Mouse (Mus musculus): ENCODE measurements at regions not wholly inside any gene's neighbourhood (a gene's known extent, or its start where the extent isn't known, plus 50 kb on each side); places are given as distances from the start of the nearest gene placed in this dataset.

DNA sequence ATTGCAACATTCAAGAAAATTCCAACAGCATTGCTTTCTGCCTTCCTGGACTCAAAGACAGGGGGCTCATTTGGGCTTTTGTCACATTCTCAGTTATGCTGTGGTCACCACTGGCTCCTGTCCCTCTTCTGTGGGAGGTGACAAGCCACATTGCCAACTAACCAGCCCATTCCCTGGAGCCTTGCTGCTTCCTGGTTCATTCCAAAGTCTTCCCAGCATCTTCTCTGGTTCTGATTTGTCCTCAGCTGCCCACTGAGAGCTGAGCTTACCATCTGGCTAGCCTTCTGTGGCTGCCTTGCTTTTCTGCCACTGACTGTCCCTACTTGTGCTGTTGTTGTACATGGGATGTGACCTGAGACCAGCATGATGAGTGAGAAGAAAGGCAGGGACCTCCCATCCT lies 111.0 kb downstream of the Cxcl12 start:
- DNase-seq (ENCODE audit: extremely low read depth): no peak
- Histone ChIP-seq H3K4me2 (ENCODE audit: insufficient read depth, low read depth, poor library complexity, severe bottlenecking) (no peak overlapping the region), H3K36me3 (replicated peaks in 1 of 2; ENCODE audit: control insufficient read depth in 1 of 2, insufficient read depth in 1 of 2, low read length in 1 of 2) (no peaks in the 10 kb centered on the region), H3K9ac (ENCODE audit: insufficient read depth, low read depth) (no peak overlapping the region), H3K9me3 (replicated peaks; ENCODE audit: low read length) (no peaks in the 10 kb centered on the region), H3K27ac (ENCODE audit: insufficient read depth, low read depth) (no peak overlapping the region), H3K27me3 (replicated peaks) (no peaks in the 10 kb centered on the region), H3K4me3 (replicated peaks in 1 of 3; ENCODE audit: low read depth in 2 of 3, low read length in 2 of 3, poor library complexity in 1 of 3) (no peak overlapping the region), H3K79me2 (replicated peaks; ENCODE audit: control insufficient read depth, extremely low read depth, insufficient read depth, poor library complexity, severe bottlenecking) (no peaks in the 10 kb centered on the region), H3K4me1 (ENCODE audit: control insufficient read depth in 1 of 2, insufficient read depth in 2 of 2) (peaks cover 0 to 28% of the 10 kb centered on the region in 2 experiments; a peak in 3 of 4 replicates)
- in situ Hi-C loops (cut with MboI; ENCODE audit: low pct_ligation_motif_present, low pct_unique_long_range_greater_than_20kb, low sequenced_read_pairs): no loop called here
- no peak for TF ChIP-seq ELF1 (IDR thresholded peaks at IDR 0.05; ENCODE audit: low read depth, low read length)
- no peak for TF ChIP-seq POLR2AphosphoS2 (IDR thresholded peaks at IDR 0.05; ENCODE audit: low read depth, low read length)
- no peak for TF ChIP-seq ZC3H11A (IDR thresholded peaks at IDR 0.05; ENCODE audit: low read depth, low read length)
- no peak for TF ChIP-seq PAX5 (IDR thresholded peaks at IDR 0.05; ENCODE audit: low read length)
- no peak for TF ChIP-seq JUN (IDR thresholded peaks at IDR 0.05; ENCODE audit: insufficient read depth, low read depth, low read length)
- TF ChIP-seq HCFC1 (IDR thresholded peaks at IDR 0.05; ENCODE audit: low read depth, low read length): no peak
- no peak for TF ChIP-seq ZNF384 (IDR thresholded peaks at IDR 0.05; ENCODE audit: low read depth, low read length)
- no peak for TF ChIP-seq CHD1 (IDR thresholded peaks at IDR 0.05; ENCODE audit: low read depth, low read length)
- no peak for TF ChIP-seq IRF4 (IDR thresholded peaks at IDR 0.05; ENCODE audit: low read depth, low read length)
- no peak for TF ChIP-seq ZMIZ1 (IDR thresholded peaks at IDR 0.05; ENCODE audit: low read depth, low read length)
- dilution Hi-C loops (cut with MboI; ENCODE audit: extremely low pct_ligation_motif_present, extremely low pct_unique_long_range_greater_than_20kb, low sequenced_read_pairs): no loop called here

DNA sequence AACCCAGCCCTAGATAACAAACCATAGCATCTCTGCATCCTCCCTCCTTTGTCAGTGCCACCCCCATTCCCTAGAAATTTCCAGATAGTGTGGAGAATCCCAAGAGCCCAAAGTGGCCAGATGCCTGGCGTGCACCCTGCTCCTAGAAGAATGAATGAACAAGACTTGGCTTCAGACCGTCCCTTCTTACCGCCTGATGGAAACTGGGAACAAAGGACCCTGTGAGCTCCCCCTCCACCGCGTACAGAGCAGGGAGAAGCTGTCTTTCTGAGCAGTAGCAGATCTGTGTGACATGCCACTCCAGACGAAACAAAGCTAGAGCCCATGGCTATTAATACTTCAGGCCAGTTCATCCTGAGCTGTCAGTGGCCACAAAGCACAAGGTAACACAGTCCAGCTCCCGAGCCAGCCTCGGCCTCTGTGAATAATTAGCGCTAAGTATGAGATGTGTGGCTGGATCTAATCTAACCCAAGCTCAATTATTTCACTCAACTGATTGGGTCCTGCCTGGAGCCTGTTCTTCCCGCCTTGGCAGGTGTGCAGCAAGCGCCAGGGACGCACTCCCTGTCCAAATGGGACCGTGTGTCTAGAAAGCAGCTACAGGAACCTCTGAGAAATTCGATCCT lies 111.6 kb downstream of the Cxcl12 start:
- in situ Hi-C loops (cut with MboI; ENCODE audit: low pct_ligation_motif_present, low pct_unique_long_range_greater_than_20kb, low sequenced_read_pairs): no loop called here
- Histone ChIP-seq H3K79me2 (replicated peaks; ENCODE audit: control insufficient read depth, extremely low read depth, insufficient read depth, poor library complexity, severe bottlenecking) (no peaks in the 10 kb centered on the region), H3K27ac (ENCODE audit: insufficient read depth, low read depth) (no peak overlapping the region), H3K4me2 (ENCODE audit: insufficient read depth, low read depth, poor library complexity, severe bottlenecking) (no peak overlapping the region), H3K36me3 (replicated peaks in 1 of 2; ENCODE audit: control insufficient read depth in 1 of 2, insufficient read depth in 1 of 2, low read length in 1 of 2) (no peaks in the 10 kb centered on the region), H3K4me1 (ENCODE audit: control insufficient read depth in 1 of 2, insufficient read depth in 2 of 2) (peaks cover 2 to 34% of the 10 kb centered on the region in 2 experiments; a peak in 3 of 4 replicates), H3K4me3 (replicated peaks in 1 of 3; ENCODE audit: low read depth in 2 of 3, low read length in 2 of 3, poor library complexity in 1 of 3) (no peak overlapping the region), H3K9me3 (replicated peaks; ENCODE audit: low read length) (no peaks in the 10 kb centered on the region), H3K27me3 (replicated peaks) (no peaks in the 10 kb centered on the region), H3K9ac (ENCODE audit: insufficient read depth, low read depth) (no peak overlapping the region)
- dilution Hi-C loops (cut with MboI; ENCODE audit: extremely low pct_ligation_motif_present, extremely low pct_unique_long_range_greater_than_20kb, low sequenced_read_pairs): no loop called here
- no peak for TF ChIP-seq HCFC1 (IDR thresholded peaks at IDR 0.05; ENCODE audit: low read depth, low read length)
- TF ChIP-seq NRF1 (IDR thresholded peaks at IDR 0.05; ENCODE audit: low read depth, low read length): no peak
- no peak for TF ChIP-seq POLR2A (IDR thresholded peaks at IDR 0.05; ENCODE audit: low read depth, low read length)
- TF ChIP-seq POLR2AphosphoS2 (IDR thresholded peaks at IDR 0.05; ENCODE audit: low read depth, low read length): no peak
- no peak for TF ChIP-seq MYC (IDR thresholded peaks at IDR 0.05; ENCODE audit: low read depth, low read length)
- TF ChIP-seq SIN3A (IDR thresholded peaks at IDR 0.05; ENCODE audit: low read length): no peak
- no peak for TF ChIP-seq EP300 (IDR thresholded peaks at IDR 0.05; ENCODE audit: low read length)
- TF ChIP-seq GABPA (IDR thresholded peaks at IDR 0.05; ENCODE audit: insufficient replicate concordance, low read depth, low read length): no peak
- TF ChIP-seq MXI1 (IDR thresholded peaks at IDR 0.05; ENCODE audit: low read depth, low read length): no peak
- TF ChIP-seq TBP (conservative IDR thresholded peaks at IDR 0.05; ENCODE audit: low read depth, low read length): no peak
- TF ChIP-seq USF2 (conservative IDR thresholded peaks at IDR 0.05; ENCODE audit: low read depth, low read length): no peak
- no peak for TF ChIP-seq MAZ (IDR thresholded peaks at IDR 0.05; ENCODE audit: low read depth, low read length)
- no peak for TF ChIP-seq USF1 (IDR thresholded peaks at IDR 0.05; ENCODE audit: low read depth, low read length)
- no peak for TF ChIP-seq RAD21 (IDR thresholded peaks at IDR 0.05; ENCODE audit: low read depth, low read length)
- TF ChIP-seq CHD2 (IDR thresholded peaks at IDR 0.05; ENCODE audit: low read length): no peak
- no peak for TF ChIP-seq E2F4 (IDR thresholded peaks at IDR 0.05; ENCODE audit: insufficient replicate concordance, low read depth, low read length)
- no peak for TF ChIP-seq RCOR1 (conservative IDR thresholded peaks at IDR 0.05; ENCODE audit: low read depth, low read length)
- no peak for TF ChIP-seq MAX (IDR thresholded peaks at IDR 0.05; ENCODE audit: low read length)
- DNase-seq (ENCODE audit: extremely low read depth): no peak
